Mouse (Mus musculus): Measurements from ENCODE around the gene Lhfpl2. TPM values are rescaled to one million over a fixed set of nuclear protein-coding genes. Genes with fewer than 3 reads are reported as not detected.

Lhfpl2 gene
- polyA plus RNA-seq, 1 experiment from 2014 or later: 81.0 TPM

- Histone ChIP-seq H3K9me3 (ENCODE audit: control insufficient read depth, low read length) (no peaks in the 10 kb centered on the region), H3K27me3 (ENCODE audit: control insufficient read depth, insufficient read depth, low read length) (no peaks in the 10 kb centered on the region), H3K36me3 (ENCODE audit: control insufficient read depth, insufficient read depth, low read length) (peaks cover 13% of the 10 kb centered on the region; the same call in 1 of the 2 replicates), H3K4me3 (ENCODE audit: low read length) (no peak overlapping the region), H3K27ac (ENCODE audit: low read depth, low read length) (peak overlapping the region; percentile 83), H3K4me2 (replicated peaks; ENCODE audit: low read depth, low read length) (no peak overlapping the region), H3K4me1 (ENCODE audit: control insufficient read depth, insufficient read depth, low read length) (peaks cover 81% of the 10 kb centered on the region), H3K9ac (ENCODE audit: low read depth, low read length) (no peak overlapping the region)
- ATAC-seq (ENCODE audit: low FRiP score, low TSS enrichment): peak; percentile 65; the same call in 1 of the 2 replicates
- WGBS: 25% methylated on average over 7 of the region's 7 CpGs
Observed at GRCm38 (mm10) chr13:94135180-94135579, 77.6 kb downstream of the Lhfpl2 start.

- H3K36me3 ChIP-seq (ENCODE audit: control insufficient read depth, insufficient read depth, low read length): 0 out of 2 replicates have a peak, but pooled peaks cover 6% of the 10 kb centered on the region
- H3K4me1 ChIP-seq (ENCODE audit: control insufficient read depth, insufficient read depth, low read length): peaks cover 94% of the 10 kb centered on the region
- H3K4me2 ChIP-seq (replicated peaks; ENCODE audit: low read depth, low read length): no peak overlapping the region
- WGBS: 42% methylated on average over 14 of the region's 14 CpGs
- peak overlapping the region; percentile 74 for H3K27ac ChIP-seq (ENCODE audit: low read depth, low read length)
- no peaks in the 10 kb centered on the region for H3K27me3 ChIP-seq (ENCODE audit: control insufficient read depth, insufficient read depth, low read length)
- peak overlapping the region; percentile 13; the same call in 1 of the 2 replicates for H3K9ac ChIP-seq (ENCODE audit: low read depth, low read length)
- H3K4me3 ChIP-seq (ENCODE audit: low read length): no peak overlapping the region
- ATAC-seq (ENCODE audit: low FRiP score, low TSS enrichment): no peak
- H3K9me3 ChIP-seq (ENCODE audit: control insufficient read depth, low read length): no peaks in the 10 kb centered on the region
Observed at GRCm38 (mm10) chr13:94139713-94140445, 82.3 kb downstream of the Lhfpl2 start.

- WGBS: 60% methylated on average over 4 of the region's 4 CpGs
- Histone ChIP-seq H3K27me3 (ENCODE audit: control insufficient read depth, insufficient read depth, low read length) (no peaks in the 10 kb centered on the region), H3K9me3 (ENCODE audit: control insufficient read depth, low read length) (no peaks in the 10 kb centered on the region), H3K4me3 (ENCODE audit: low read length) (no peak overlapping the region), H3K27ac (ENCODE audit: low read depth, low read length) (peak overlapping the region; percentile 74), H3K4me2 (replicated peaks; ENCODE audit: low read depth, low read length) (no peak overlapping the region), H3K4me1 (ENCODE audit: control insufficient read depth, insufficient read depth, low read length) (peaks cover 90% of the 10 kb centered on the region), H3K9ac (ENCODE audit: low read depth, low read length) (no peak overlapping the region), H3K36me3 (ENCODE audit: control insufficient read depth, insufficient read depth, low read length) (0 out of 2 replicates have a peak, but pooled peaks cover 6% of the 10 kb centered on the region)
- no peak for ATAC-seq (ENCODE audit: low FRiP score, low TSS enrichment)
Observed at GRCm38 (mm10) chr13:94140446-94140845, 82.8 kb downstream of the Lhfpl2 start.

GRCm38 (mm10) chr13:94143063-94143652, 85.6 kb downstream of the Lhfpl2 start:
- H3K9me3 ChIP-seq (ENCODE audit: control insufficient read depth, low read length): no peaks in the 10 kb centered on the region
- 7% methylated on average over 12 of the region's 12 CpGs for WGBS
- ATAC-seq (ENCODE audit: low FRiP score, low TSS enrichment): peak; percentile 75
- no peak overlapping the region for H3K9ac ChIP-seq (ENCODE audit: low read depth, low read length)
- H3K4me3 ChIP-seq (ENCODE audit: low read length): no peak overlapping the region
- H3K4me2 ChIP-seq (replicated peaks; ENCODE audit: low read depth, low read length): peak overlapping the region; percentile 21
- H3K27me3 ChIP-seq (ENCODE audit: control insufficient read depth, insufficient read depth, low read length): no peaks in the 10 kb centered on the region
- peaks cover 68% of the 10 kb centered on the region for H3K4me1 ChIP-seq (ENCODE audit: control insufficient read depth, insufficient read depth, low read length)
- peak overlapping the region; percentile 72 for H3K27ac ChIP-seq (ENCODE audit: low read depth, low read length)
- H3K36me3 ChIP-seq (ENCODE audit: control insufficient read depth, insufficient read depth, low read length): 0 out of 2 replicates have a peak, but pooled peaks cover 2% of the 10 kb centered on the region

GRCm38 (mm10) chr13:94144451-94144850, 86.9 kb downstream of the Lhfpl2 start:
- peak overlapping the region; percentile 72; the same call in 1 of the 2 replicates for H3K27ac ChIP-seq (ENCODE audit: low read depth, low read length)
- no peak overlapping the region for H3K4me3 ChIP-seq (ENCODE audit: low read length)
- ATAC-seq (ENCODE audit: low FRiP score, low TSS enrichment): no peak
- H3K36me3 ChIP-seq (ENCODE audit: control insufficient read depth, insufficient read depth, low read length): no peaks in the 10 kb centered on the region
- no peaks in the 10 kb centered on the region for H3K9me3 ChIP-seq (ENCODE audit: control insufficient read depth, low read length)
- H3K27me3 ChIP-seq (ENCODE audit: control insufficient read depth, insufficient read depth, low read length): no peaks in the 10 kb centered on the region
- H3K9ac ChIP-seq (ENCODE audit: low read depth, low read length): no peak overlapping the region
- H3K4me2 ChIP-seq (replicated peaks; ENCODE audit: low read depth, low read length): no peak overlapping the region; the same call in 1 of the 2 replicates
- WGBS: 30% methylated on average over 8 of the region's 8 CpGs
- peaks cover 56% of the 10 kb centered on the region for H3K4me1 ChIP-seq (ENCODE audit: control insufficient read depth, insufficient read depth, low read length)

- H3K9ac ChIP-seq (ENCODE audit: low read depth, low read length): no peak overlapping the region
- H3K4me3 ChIP-seq (ENCODE audit: low read length): no peak overlapping the region
- no peaks in the 10 kb centered on the region for H3K36me3 ChIP-seq (ENCODE audit: control insufficient read depth, insufficient read depth, low read length)
- no peaks in the 10 kb centered on the region for H3K9me3 ChIP-seq (ENCODE audit: control insufficient read depth, low read length)
- no peak overlapping the region for H3K4me2 ChIP-seq (replicated peaks; ENCODE audit: low read depth, low read length)
- 41% methylated on average over 4 of the region's 4 CpGs for WGBS
- no peak for ATAC-seq (ENCODE audit: low FRiP score, low TSS enrichment)
- H3K27ac ChIP-seq (ENCODE audit: low read depth, low read length): no peak overlapping the region
- no peaks in the 10 kb centered on the region for H3K27me3 ChIP-seq (ENCODE audit: control insufficient read depth, insufficient read depth, low read length)
- peaks cover 28% of the 10 kb centered on the region for H3K4me1 ChIP-seq (ENCODE audit: control insufficient read depth, insufficient read depth, low read length)
Observed at GRCm38 (mm10) chr13:94147257-94147656, 89.7 kb downstream of the Lhfpl2 start.

GRCm38 (mm10) chr13:94149006-94149405, 91.4 kb downstream of the Lhfpl2 start:
- H3K36me3 ChIP-seq (ENCODE audit: control insufficient read depth, insufficient read depth, low read length): peaks cover 13% of the 10 kb centered on the region
- peaks cover 10% of the 10 kb centered on the region for H3K4me1 ChIP-seq (ENCODE audit: control insufficient read depth, insufficient read depth, low read length)
- H3K27ac ChIP-seq (ENCODE audit: low read depth, low read length): no peak overlapping the region
- no peaks in the 10 kb centered on the region for H3K27me3 ChIP-seq (ENCODE audit: control insufficient read depth, insufficient read depth, low read length)
- H3K4me3 ChIP-seq (ENCODE audit: low read length): no peak overlapping the region
- no peaks in the 10 kb centered on the region for H3K9me3 ChIP-seq (ENCODE audit: control insufficient read depth, low read length)
- H3K4me2 ChIP-seq (replicated peaks; ENCODE audit: low read depth, low read length): no peak overlapping the region
- no peak overlapping the region for H3K9ac ChIP-seq (ENCODE audit: low read depth, low read length)
- ATAC-seq (ENCODE audit: low FRiP score, low TSS enrichment): no peak
- 73% methylated on average over 5 of the region's 5 CpGs for WGBS

GRCm38 (mm10) chr13:94149781-94150180, 92.2 kb downstream of the Lhfpl2 start:
- Histone ChIP-seq H3K27ac (ENCODE audit: low read depth, low read length) (no peak overlapping the region), H3K4me2 (replicated peaks; ENCODE audit: low read depth, low read length) (no peak overlapping the region), H3K9me3 (ENCODE audit: control insufficient read depth, low read length) (no peaks in the 10 kb centered on the region), H3K4me3 (ENCODE audit: low read length) (no peak overlapping the region), H3K4me1 (ENCODE audit: control insufficient read depth, insufficient read depth, low read length) (peaks cover 3% of the 10 kb centered on the region; the same call in 1 of the 2 replicates), H3K27me3 (ENCODE audit: control insufficient read depth, insufficient read depth, low read length) (no peaks in the 10 kb centered on the region), H3K36me3 (ENCODE audit: control insufficient read depth, insufficient read depth, low read length) (peaks cover 16% of the 10 kb centered on the region), H3K9ac (ENCODE audit: low read depth, low read length) (no peak overlapping the region)
- no peak for ATAC-seq (ENCODE audit: low FRiP score, low TSS enrichment)
- 95% methylated on average over 8 of the region's 8 CpGs for WGBS

- 61% methylated on average over 4 of the region's 4 CpGs for WGBS
Observed at GRCm38 (mm10) chr13:94151308-94151707, 93.7 kb downstream of the Lhfpl2 start.

More at GRCm38 (mm10) chr13:94151308-94151707, 93.7 kb downstream of the Lhfpl2 start:
- no peaks in the 10 kb centered on the region for H3K27me3 ChIP-seq (ENCODE audit: control insufficient read depth, insufficient read depth, low read length)
- peaks cover 16% of the 10 kb centered on the region for H3K36me3 ChIP-seq (ENCODE audit: control insufficient read depth, insufficient read depth, low read length)
- no peak for ATAC-seq (ENCODE audit: low FRiP score, low TSS enrichment)
- no peak overlapping the region for H3K4me3 ChIP-seq (ENCODE audit: low read length)
- no peaks in the 10 kb centered on the region for H3K9me3 ChIP-seq (ENCODE audit: control insufficient read depth, low read length)
- H3K9ac ChIP-seq (ENCODE audit: low read depth, low read length): no peak overlapping the region
- 0 out of 2 replicates have a peak, but pooled peaks cover 5% of the 10 kb centered on the region for H3K4me1 ChIP-seq (ENCODE audit: control insufficient read depth, insufficient read depth, low read length)
- H3K27ac ChIP-seq (ENCODE audit: low read depth, low read length): no peak overlapping the region
- no peak overlapping the region for H3K4me2 ChIP-seq (replicated peaks; ENCODE audit: low read depth, low read length)
